Mouse (Mus musculus): ENCODE data around the gene Actl10. TPM values are rescaled to one million over a fixed set of nuclear protein-coding genes. Genes with fewer than 3 reads are reported as not detected.

The Actl10 gene
- 0.07 and 0.27 TPM in 2 replicates for polyA plus RNA-seq (2012; rRNA removed; ENCODE audit: low replicate concordance)

DNA sequence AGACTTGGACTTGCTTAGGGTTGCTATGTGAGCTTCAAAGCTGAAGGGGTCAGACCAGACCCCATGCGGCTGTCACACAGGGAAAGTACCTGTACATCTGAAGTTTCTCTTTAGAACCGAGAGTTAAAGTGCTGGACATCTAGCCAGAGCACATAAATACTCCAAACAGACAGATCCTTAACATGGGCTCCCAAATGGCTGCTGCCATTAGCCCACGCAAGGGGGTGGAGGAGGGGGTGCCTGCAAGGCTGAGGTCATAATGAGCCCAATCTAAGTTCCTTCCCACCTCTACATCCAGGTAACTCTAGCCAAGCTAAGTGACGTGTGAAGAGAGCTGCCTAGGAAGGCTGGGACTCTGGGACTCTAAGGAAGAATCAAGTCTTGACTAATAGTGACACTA, at the start of gene Actl10:
TSS of gene Actl10 (plus strand) at position 301 of the 400 bp plus-strand sequence.

DNA sequence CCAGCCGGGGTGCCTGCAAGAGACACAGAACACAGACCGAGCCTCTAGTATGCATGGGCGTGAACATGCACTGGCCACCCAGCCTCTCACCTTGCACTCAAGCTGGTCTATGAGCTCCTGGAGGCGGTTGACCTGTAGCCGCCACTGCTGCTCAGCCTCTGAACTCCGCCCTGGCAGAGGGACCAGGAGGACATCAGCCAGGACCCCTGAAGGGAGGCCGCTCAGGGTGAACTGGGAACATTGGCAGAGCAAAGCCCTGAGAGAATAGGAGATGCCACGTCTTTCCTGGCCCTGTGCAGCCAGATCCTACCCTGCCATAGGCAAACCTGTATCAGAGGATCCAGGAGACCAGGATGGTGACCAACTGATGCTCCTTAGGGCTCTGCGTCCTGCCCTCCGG, 4.9 kb upstream of the Actl10 start, which contains the start of gene 1700003F12Rik:
TSS of gene 1700003F12Rik (plus strand) at position 375 of the 400 bp plus-strand sequence.

GRCm38 (mm10) chr2:154558264-154559039, 6.9 kb downstream of the Actl10 start, which contains the start of gene Necab3:
TSS of gene Necab3 (minus strand) at chr2:154558890.

DNA sequence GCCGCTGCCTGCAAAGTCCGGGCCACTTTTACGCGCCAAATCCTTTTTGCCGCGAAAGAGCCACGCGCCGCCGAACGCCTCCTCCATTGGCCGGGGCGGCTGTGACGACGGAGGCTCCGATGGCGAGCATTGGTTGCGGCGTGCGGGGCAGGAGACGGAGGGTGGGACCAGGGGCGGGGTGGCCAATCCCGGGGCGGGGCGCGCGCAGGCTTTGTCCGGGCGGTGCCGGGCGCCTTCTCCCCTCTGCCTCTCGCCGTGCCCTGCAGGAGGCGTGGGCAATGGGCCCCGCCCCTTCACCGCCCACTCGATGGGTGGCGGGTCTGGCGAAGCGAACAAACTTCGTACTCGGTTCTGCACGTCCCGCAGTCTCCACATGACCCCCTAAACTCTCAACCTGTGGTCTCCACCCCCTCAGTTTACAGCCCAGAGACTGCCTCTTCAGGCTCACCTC, 18.3 kb downstream of the Actl10 start, which contains the start of gene E2f1:
TSS of gene E2f1 (minus strand) at position 57 of the 451 bp plus-strand sequence.

Other genes with a start within 250 kb of the Actl10 start
- not detected in 2 replicates for gene Bpifb9b, start 244.5 kb upstream of the Actl10 start, polyA plus RNA-seq (2012; rRNA removed; ENCODE audit: low replicate concordance)
- 3.9 and 4.2 TPM in 2 replicates for gene Cdk5rap1, start 178.8 kb upstream of the Actl10 start, polyA plus RNA-seq (2012; rRNA removed; ENCODE audit: low replicate concordance)
- gene Snta1, start 143.7 kb upstream of the Actl10 start, polyA plus RNA-seq (2012; rRNA removed; ENCODE audit: low replicate concordance) = 16.9 and 38.8 TPM in 2 replicates
- 3.5 and 3.9 TPM in 2 replicates for gene Cbfa2t2, start 115.3 kb upstream of the Actl10 start, polyA plus RNA-seq (2012; rRNA removed; ENCODE audit: low replicate concordance)
- gene 1700003F12Rik, start 4.7 kb upstream of the Actl10 start, polyA plus RNA-seq (2012; rRNA removed; ENCODE audit: low replicate concordance) = 0.21 and 1.0 TPM in 2 replicates
- gene Necab3, start 7.1 kb downstream of the Actl10 start, polyA plus RNA-seq (2012; rRNA removed; ENCODE audit: low replicate concordance) = 0.31 and 0.44 TPM in 2 replicates
- gene E2f1, start 18.1 kb downstream of the Actl10 start, polyA plus RNA-seq (2012; rRNA removed; ENCODE audit: low replicate concordance) = 6.4 and 8.0 TPM in 2 replicates
- 32.7 and 43.8 TPM in 2 replicates for gene Pxmp4, start 51.9 kb downstream of the Actl10 start, polyA plus RNA-seq (2012; rRNA removed; ENCODE audit: low replicate concordance)
- 3.0 and 3.9 TPM in 2 replicates for gene Zfp341, start 61.5 kb downstream of the Actl10 start, polyA plus RNA-seq (2012; rRNA removed; ENCODE audit: low replicate concordance)
- 0.33 and 0.58 TPM in 2 replicates for gene 4930519P11Rik, start 61.7 kb downstream of the Actl10 start, polyA plus RNA-seq (2012; rRNA removed; ENCODE audit: low replicate concordance)
- 89.8 and 102 TPM in 2 replicates for gene Chmp4b, start 99.9 kb downstream of the Actl10 start, polyA plus RNA-seq (2012; rRNA removed; ENCODE audit: low replicate concordance)
- not detected in 2 replicates for gene Gm14214, start 218.3 kb downstream of the Actl10 start, polyA plus RNA-seq (2012; rRNA removed; ENCODE audit: low replicate concordance)
- 161 and 261 TPM in 2 replicates for gene Raly, start 239.3 kb downstream of the Actl10 start, polyA plus RNA-seq (2012; rRNA removed; ENCODE audit: low replicate concordance)
- gene a, start 239.6 kb downstream of the Actl10 start, polyA plus RNA-seq (2012; rRNA removed; ENCODE audit: low replicate concordance) = 0.86 and 0.95 TPM in 2 replicates